Mouse (Mus musculus) left cerebral cortex, postnatal 14 days (tissue): ENCODE results near the gene Kcnq4. TPM values are rescaled to one million over a fixed set of nuclear protein-coding genes. Genes with fewer than 3 reads are reported as not detected.
A peak's percentile ranks its signal among the peaks of the same experiment; 100 is the strongest.

Source experiments
- DNase-seq, 2 experiments: peaks; one replicate each; pipeline ENCODE4 v3.0.0; 2021 to 2022; ENCODE audit warnings: low spot score in 2 of 2, mixed read lengths in 1 of 2
- intact Hi-C: fragments of 180-260 bp; cut with DNase I; formaldehyde crosslinking; loops from one replicate; pipeline ENCODE4 v1.15.1; 2025
- total RNA-seq, 2 experiments: library from RNA; stranded (reverse); gene quantifications; 2 replicates each; pipeline ENCODE4 v1.2.3; 2021

The Kcnq4 gene
- total RNA-seq, 2 experiments from 2014 or later = 8.5 to 9.0 TPM

DNA sequence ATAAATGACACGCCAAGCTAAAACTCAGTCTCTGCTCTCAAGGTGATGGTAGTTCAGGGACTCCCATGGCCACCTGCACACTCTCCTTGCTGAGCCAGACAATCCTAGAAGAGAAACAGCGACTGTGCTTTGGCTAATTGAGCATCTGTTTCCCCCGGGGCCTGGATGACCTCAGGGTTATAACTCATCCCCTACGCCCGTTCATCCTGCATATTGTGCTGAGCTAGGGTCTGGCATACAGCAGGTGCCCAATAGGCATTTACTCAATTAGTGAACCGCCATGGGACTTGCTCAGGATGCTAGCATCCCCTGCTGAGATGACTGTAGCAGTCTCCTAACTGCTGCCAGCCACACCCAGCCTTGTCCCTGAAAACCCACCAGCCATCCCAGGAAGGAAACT is 61.1 kb downstream of the Kcnq4 start:
- intact Hi-C loops = loop anchor here (10.0 kb wide), 1 partner anchor 218 kb away; no protein-coding TSS in a partner anchor
- DNase-seq = no peak

DNA sequence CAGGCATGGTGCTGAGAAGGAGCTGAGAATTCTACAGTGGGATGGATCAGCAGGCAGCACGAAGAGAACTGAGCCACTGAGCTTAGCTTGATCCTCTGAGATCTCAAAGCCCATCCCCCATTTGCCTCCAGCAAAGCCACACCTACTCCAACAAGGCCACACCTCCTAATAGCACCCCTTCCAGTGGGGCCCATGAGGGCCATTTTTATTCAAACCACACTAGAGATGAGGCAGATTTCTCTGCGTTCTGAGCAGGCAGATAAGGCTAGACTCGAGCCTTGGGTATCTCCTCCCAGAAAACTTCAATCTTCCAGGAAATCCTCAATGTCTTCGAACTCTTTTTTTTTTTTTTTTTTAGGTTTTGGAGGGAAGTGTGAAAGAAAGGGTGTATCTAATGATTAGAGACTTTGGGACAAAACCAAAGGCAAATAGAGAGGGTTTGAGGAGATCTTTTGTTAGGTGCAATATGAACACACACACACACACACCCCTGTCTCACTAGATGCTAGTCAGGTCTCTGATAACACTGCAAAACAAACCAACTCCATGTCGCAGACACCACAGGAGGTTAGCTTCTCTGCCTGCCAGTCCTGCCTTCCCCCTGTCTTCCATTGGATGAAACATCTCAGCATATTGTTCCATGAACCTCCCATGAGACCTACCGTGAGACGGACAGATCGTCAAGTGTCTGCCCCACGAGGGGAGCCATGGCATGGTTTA is 65.0 kb downstream of the Kcnq4 start:
- no peak for DNase-seq

DNA sequence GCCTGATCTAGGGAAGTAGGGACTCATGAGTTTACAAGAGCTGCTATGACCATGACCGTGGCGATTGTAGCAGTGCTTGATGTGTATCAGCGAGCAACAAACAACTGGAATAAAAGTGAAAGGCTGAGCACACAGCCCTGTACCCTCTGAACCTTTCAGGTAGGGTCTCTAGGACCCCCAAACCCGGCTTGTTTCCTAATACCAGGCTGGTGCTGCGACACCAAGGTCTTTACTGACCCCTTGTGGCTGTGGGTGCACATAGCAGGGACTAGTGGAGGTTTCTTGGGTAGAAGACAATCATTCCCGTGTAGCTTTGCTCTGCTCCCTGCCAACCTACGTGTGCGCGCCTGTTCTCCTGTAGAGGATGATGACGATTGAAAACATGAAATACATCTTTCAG is 66.2 kb downstream of the Kcnq4 start:
- DNase-seq = peak; percentile 60 to 77
- intact Hi-C loops = loop anchor here (1.0 to 10.0 kb wide), 2 partner anchors 93 to 223 kb away; no protein-coding TSS in a partner anchor

More for the DNA sequence above, 65.0 kb downstream of the Kcnq4 start:
- intact Hi-C loops = loop anchor here (10.0 kb wide), 1 partner anchor 221 kb away; no protein-coding TSS in a partner anchor

DNA sequence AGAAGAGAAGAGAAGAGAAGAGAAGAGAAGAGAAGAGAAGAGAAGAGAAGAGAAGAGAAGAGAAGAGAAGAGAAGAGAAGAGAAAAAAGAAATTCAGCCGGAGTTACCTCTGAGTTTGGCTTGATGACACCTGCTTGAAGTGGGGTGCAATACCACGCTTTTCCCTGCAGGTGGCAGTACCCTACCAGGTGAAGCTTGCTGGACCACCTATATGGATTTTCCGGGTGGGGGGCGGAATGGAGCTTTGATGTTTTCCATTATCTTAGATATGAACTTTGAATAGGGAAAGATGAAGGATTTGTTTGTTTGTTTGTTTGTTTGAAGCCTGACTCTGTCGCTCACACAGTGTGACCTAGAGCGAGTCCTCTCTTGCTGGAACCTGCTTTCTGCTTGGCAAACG is 67.5 kb downstream of the Kcnq4 start:
- intact Hi-C loops = loop anchor here (10.0 kb wide), 1 partner anchor 224 kb away; no protein-coding TSS in a partner anchor
- peak in 1 of 2 experiments; percentile 41 for DNase-seq

DNA sequence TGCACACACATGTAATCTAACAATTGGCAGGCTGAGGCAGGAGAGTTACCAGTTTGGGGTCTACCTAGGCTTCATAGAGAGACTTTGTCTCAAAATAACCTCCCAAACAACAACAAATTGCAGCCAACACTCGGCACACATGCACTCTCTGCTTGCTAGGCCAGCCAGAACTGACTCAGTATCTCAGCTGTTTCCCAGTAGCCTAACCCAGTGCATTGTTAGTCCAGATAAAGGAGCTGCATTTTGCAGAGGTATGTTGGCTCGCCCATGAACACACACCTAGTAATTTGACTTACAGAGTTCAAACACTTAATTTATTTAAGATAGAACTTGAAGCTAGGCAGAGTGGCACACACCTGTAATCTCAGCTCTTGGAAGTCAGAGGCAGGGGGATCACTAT is 72.8 kb downstream of the Kcnq4 start:
- no peak for DNase-seq
- intact Hi-C loops = no loop called here

DNA sequence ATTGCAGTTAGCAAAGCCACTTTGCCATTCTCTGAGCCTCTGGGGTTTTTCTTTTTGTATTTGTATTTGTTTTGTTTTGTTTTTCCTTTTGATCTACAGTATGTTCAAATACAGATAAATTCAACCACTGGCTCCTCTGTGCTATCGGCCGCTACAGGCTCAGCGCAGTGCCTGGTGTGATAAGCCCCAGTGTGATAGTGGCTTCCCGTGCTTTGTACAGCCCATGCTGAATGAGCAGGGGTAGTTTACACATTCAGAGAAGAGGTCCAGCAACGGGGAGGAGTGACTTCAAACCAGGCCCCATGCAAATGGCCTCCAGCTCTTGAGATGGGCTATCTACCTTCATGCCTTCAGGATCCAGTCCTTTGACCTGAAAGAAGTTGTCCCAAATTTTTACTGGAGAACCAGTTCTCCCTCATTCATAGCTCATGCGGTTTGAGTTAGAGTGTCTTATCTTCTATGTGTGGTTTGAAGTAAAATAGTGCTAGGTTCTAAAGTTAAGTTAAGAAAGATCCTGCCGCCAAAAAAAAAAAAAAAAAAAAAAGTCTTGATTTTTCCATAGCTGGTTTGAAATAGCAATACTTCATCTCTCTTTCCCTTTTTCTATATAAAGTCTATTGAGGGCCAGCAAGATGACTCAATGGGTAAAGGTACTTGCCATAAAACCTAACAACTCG is 73.5 kb downstream of the Kcnq4 start:
- DNase-seq = no peak
- intact Hi-C loops = no loop called here

DNA sequence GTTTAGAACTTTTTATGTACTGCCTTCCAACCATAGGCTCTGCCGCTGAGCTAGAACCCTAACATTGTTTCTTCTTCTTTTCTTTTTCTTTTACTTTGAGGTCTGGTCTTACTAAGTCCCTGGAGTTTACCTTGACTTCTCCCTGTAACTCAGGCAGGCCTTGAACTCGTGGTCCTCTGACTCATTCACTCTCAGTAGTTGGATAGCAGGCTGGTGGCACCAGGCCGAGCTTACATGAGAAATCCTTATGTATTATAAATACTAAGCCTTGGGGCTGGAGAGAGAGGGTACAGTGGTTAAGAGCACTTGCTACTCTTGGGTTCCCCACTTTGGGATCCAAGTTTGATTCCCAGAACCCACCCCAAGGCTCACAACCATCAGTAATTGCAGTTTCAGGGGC is 74.8 kb downstream of the Kcnq4 start:
- intact Hi-C loops = no loop called here
- DNase-seq = no peak

DNA sequence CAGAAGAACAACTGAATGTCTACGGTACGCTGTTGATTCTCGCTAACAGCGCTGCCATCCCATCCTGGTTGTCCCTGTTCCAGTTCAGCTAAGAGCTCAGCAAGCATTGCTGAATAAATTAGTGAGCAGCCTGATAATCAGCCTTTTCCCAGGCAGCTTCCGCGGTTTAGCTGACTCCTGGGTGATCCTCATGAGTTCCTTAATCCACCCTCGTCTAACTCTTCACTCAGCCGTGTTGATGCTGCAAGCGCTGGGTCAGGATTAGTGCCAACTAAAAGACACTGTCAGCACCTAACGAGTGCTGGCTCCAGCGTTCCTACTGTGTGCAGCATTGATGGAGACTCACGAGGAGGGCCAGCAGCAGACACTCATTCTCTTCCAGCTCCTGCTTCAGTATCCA is 77.4 kb downstream of the Kcnq4 start:
- intact Hi-C loops = no loop called here
- DNase-seq = no peak

DNA sequence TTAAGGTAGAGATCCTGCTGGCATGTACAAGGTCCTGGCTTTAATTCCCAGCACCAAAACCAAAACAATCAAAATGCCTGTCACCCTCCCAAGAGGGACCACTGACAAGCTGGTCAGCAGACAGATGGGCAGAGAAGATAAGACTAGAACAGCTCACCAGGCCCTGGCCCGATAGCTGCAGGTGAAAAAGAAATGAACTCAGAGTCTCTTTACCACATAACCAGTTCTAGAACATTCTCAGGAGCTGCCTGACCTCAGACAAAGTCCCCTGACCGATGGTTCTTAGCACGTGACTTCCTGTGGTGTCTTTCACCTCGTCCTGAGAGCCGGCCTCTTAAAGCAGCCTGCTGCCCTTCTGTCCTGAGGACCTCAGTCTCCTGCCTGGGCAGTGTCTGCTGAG is 78.8 kb downstream of the Kcnq4 start:
- intact Hi-C loops = loop anchor here (5.0 kb wide), 1 partner anchor 77 kb away; no protein-coding TSS in a partner anchor
- DNase-seq = no peak

DNA sequence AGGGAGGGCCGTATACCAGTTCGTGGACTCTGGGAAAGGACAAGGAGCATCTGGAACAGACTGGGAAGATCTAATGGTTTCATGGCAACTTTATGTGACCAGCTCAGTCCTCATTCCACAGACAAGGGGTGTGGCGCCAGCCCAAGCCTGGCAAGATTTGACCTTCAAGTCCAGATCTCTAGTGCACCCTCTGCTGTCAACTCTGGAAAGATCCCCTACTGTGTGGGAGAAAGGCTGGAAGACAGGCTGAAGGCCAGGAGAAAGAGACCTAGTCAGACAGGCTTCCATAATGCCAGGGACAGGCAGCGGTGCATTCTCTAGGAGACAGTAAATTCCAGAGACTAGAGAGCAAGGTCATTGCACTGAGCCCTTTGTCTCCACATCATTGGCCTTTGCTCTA is 79.9 kb downstream of the Kcnq4 start:
- no peak for DNase-seq
- intact Hi-C loops = loop anchor here (5.0 kb wide), 1 partner anchor 76 kb away; no protein-coding TSS in a partner anchor

DNA sequence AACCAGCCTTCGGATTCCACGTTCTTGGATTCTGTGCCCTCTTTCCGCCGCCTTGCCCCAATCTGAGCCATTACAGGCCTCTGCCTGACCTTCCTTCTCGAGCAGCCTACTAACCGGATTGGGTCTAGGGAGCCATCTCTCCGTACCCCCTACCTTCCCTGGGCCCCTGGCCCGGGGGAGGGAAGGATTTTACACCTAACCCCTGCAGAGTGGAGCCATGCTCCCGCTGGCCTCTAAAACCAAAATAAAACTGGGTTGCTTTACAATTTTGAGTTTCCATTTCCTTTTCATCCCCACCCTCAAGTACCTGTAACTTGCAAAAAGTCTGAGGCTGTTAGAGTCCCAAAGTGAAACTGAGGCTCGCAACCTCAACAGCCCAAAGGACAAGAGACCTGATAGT is 80.9 kb downstream of the Kcnq4 start:
- no peak for DNase-seq
- intact Hi-C loops = loop anchor here (5.0 kb wide), 1 partner anchor 75 kb away; no protein-coding TSS in a partner anchor

DNA sequence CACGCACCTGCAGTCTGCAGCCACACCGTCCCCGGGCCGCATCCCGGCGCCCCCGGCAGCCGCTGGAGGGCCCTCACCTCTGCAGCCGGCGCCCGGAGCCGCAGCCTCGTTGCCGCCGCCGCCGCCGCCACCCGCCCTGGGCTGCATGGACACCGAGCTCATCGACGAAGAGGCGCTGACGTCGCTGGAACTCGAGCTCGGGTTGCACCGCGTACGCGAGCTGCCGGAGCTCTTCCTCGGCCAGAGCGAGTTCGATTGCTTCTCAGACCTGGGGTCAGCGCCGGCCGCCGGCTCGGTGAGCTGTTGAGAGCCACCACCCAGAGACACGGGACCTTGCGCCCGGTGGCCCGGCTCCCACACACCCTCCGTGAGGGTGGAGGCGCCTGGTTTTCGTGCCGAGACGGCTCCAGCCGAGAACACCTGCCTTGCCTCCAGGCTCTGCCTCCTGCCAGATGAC is 81.3 kb downstream of the Kcnq4 start:
- peak; percentile 23 to 39 for DNase-seq
- intact Hi-C loops = loop anchor here (5.0 kb wide), 1 partner anchor 75 kb away; no protein-coding TSS in a partner anchor

DNA sequence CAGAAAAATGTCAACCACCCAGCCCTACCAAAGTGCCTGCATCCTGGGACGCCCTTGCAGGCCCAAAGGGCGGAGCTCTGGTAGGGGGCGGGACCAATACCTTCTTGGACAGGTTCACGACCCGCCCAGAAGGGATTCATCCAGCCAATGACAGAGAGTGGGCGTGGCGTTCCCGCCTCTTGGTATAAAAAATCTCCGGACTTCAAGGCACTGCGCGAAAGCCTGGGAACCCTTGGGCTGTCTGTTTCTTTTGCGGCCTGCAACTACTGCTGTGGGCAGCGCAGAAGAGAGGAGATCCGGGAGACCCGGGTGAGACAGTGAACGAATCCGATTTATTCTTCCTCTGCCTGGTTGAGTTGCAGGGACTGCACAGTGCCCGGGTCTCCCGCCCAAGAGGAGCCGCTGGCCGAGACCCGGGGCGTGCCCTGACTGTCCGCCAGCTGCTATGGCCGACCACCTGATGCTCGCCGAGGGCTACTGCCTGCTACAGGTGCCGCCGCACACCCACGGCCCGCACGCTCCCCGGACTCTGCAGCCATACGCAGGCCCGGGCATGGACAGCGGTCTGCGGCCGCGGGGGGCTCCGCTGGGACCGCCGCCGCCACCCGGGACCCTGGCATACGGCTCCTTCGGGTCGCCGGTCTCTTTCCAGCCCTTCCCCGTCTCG is 81.9 kb downstream of the Kcnq4 start, which contains the start of gene Cited4:
Cited4 (plus strand) TSS at position 215 of the 667 bp plus-strand sequence.
- intact Hi-C loops = loop anchor here (5.0 kb wide), 1 partner anchor 74 kb away; no protein-coding TSS in a partner anchor
- DNase-seq = peak; percentile 83

DNA sequence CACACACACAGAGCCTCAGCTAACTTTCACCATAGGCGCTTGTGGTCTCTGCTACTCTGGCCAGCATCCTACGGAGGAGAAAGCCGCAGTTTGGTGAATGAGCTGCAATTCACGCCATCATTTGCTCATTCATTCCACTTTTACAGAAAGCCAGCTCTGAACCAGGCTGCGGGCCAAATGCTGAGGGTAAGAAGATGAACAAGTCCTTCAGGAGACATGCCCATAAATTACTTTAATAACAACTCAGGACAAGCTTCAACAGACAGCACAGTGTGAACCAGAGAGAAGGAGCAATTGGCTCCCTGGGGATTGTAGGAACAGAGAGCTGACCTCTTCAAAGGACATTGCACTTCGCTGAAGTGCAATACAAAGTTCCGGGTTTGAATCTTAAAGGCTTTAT is 82.6 kb downstream of the Kcnq4 start:
- DNase-seq = no peak
- intact Hi-C loops = loop anchor here (5.0 kb wide), 1 partner anchor 73 kb away; no protein-coding TSS in a partner anchor

DNA sequence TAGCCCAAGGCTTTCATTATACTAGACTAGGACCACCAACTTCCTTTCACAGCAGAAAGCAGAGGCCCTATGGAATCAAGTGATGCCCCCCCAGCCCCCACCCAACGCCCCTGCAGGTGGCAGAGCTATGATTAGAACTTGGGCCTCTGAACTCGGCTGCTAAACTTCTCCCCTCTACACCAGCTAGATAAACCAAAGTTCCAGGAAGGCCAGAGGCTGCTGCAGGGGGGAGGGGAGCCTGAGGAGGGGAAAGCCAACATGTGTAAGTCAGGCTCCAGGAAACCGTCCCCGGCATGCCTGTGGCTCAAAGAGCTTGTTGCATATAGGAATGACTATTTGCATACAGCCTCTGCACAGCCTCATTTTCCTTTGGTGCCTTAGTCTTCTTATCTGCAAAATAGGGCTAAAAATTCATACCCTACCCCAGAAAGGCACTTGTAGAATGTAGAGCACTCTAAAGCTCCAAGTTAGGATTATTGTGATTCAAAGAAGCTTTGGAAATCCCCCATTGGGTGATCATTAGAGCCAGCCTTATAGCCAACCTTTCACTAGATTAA is 83.2 kb downstream of the Kcnq4 start:
- DNase-seq = no peak
- intact Hi-C loops = loop anchor here (5.0 kb wide), 1 partner anchor 73 kb away; no protein-coding TSS in a partner anchor

DNA sequence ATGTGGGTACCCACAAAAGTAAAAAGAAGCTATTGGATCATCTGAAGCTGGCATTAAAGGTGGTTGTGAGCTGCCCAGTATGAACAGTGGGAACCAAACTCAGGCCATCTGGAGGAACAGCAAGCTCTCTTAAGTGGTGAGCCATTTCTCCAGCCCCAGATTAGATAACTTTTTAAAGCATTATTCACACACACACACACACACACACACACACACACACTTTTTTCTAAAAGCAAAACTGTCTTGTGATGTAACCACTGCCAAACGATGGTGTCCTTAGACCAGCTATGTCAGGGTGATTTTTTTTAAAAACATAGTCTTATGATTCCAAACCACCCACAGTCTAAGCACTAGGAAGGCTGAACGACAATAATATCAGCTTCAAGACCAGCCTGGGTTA is 83.8 kb downstream of the Kcnq4 start:
- peak in 1 of 2 experiments; percentile 42 for DNase-seq
- intact Hi-C loops = no loop called here

DNA sequence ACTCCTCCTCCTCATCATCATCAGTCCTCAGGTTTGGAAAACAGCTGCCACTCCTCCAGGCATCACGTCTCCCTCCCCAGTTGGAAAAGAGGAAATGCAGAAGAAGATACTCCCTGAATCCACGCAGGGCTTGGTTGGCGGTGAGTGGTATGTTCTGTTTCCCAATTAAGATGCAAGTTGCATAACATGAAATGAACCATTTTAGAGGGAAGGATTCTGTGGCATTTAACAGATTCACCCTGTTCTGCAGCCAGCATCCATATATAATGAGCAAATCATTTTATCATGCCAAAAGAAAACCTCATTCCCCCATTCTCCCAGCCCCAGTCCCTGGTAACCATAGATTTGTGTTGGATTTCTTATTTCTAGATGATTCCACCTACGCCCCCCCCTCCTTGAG is 87.9 kb downstream of the Kcnq4 start:
- DNase-seq = peak; percentile 56 to 82
- intact Hi-C loops = no loop called here

DNA sequence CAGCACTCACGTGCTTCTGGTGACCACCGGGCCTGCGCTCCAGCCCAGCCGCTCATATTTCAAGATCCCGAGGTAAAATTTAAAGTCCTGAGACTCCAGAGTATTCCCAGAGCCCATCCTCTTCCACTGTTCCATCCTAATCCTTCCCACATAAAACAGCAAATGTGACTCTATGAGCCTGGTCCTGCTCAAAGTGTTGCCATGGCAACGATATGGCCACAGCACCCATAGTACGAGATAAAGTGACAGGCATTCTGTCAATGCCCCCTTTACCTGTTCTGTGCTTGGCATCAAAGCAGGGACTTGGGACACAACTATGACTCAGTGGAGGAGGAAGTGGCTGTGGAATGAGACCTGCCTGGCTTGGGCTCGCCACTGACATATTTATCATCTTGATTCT is 92.5 kb downstream of the Kcnq4 start:
- no peak for DNase-seq
- intact Hi-C loops = no loop called here

DNA sequence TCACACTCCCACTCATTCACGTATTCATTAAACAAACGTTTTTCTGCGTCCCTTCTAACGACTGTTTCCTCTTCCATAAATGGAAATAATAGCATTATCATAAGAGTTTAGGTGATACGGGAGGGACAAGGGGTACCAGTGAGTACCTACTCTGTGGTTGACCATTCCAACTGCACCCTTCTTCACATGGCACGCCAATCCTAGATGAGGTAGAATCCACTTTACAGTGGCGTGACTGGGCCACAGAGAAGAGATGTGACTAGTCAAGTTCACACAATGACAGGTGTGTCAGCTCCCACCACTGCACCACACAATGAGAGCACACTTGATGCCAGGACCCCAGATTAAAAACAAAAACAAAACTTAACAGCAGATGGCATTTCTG is 98.2 kb downstream of the Kcnq4 start:
- DNase-seq = no peak
- intact Hi-C loops = no loop called here
